Mouse (Mus musculus) right cerebral cortex, postnatal 14 days (tissue): ENCODE measurements around the gene Klhl7.
"Not testable (repeated sequence)": the region's sequence is repeated elsewhere in the genome, so short reads cannot be mapped to it uniquely, and the experiment has no call there.

ENCODE experiments used
- DNase-seq: peaks from one replicate; pipeline ENCODE4 v3.0.0; 2022

Klhl7 gene

DNA sequence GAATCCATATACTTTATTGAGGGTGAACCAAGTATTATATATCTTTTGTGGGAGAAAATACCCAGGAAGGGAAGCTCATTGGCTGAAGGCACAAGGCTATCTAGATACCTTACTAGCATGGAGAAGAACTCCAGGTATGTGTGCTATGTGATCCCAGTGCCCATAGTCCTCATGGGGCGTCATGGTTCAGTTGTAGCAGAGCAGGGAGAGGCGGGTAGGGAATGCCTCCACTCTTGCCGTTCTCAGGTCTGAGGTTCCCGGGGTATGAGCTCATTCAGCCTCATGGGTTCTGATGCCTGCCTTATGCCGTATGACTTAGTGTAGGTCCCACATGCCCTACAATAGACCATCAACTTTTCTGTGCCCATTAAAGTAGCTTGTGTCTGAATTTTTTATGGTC lies 4.5 kb upstream of the Klhl7 start:
- DNase-seq, result no peak

DNA sequence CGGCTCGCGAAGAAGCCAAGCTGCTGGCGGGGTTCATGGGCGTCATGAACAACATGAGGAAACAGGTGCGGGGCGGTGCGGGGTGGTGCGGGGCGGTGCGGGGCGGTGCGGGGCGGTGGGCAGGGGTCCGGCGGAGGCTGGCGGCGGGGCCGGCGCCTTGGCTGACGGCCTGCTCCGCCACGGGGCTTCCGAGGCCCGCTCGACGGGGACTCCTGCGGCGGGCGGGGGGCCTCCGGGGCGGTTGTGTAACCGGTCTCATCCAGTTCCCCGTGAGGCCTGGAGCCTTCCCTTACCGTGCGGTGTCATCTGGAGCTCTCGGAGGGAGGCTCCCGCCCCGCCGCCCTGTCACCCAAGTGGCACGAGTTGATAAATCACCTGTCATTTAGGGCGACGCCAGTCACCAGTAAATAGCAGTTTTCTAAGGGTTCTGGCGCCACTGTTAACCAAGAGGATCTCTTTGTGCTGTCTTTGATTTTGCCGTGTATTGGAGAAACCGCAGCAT lies 456 bp downstream of the Klhl7 start:
- DNase-seq, result peak; percentile 74

DNA sequence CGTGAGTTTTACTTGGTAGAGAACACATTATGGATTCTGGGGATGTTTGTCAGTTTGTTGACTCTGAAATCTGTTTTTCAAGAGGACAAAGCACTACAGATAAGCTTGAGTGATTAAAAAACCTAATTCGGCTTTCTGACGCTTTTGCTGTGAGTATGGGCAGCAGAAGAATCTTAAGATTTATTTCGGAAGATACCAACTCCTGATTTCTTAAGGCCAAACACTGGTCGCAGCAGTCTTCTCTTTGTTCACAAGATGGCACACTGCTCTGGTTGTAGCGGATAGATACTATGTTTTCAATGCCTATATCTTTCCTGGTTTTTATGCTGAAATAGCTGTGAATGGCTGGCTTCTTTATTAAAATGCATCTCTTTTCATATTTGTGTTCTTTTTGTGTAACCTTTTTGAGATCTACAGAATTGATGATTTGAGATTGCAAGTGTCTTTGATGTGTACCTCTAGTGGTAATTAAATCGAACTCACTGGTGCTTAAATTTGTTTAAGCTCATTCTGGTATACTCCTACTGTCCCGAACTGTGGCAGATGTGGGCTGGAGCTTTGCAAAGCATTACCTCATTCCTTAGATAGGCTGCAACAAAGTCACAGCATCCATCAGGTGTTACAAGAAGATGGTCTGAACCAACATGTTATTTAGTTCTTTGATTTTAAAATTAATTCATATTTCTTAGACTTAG lies 1.2 kb downstream of the Klhl7 start:
- no peak for DNase-seq

DNA sequence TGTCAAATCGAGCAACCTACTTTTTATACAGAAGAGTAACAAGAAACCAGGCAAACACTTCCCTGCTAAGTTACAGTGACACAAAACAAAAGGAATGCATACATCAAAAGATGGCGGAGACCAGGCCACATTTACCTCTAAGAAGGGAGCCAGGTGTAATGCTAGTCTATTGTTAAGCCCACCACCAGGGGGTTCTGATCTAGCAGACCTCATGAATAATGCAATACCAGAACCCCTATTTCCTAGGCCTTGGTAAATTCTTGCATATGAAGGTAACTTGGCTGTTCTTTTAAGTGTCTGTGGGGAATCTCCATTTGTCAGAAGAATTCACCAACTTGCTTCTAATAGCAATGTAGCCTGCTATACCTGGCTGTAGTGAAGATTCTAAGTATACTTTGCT lies 2.8 kb downstream of the Klhl7 start:
- DNase-seq, result not testable (repeated sequence)

DNA sequence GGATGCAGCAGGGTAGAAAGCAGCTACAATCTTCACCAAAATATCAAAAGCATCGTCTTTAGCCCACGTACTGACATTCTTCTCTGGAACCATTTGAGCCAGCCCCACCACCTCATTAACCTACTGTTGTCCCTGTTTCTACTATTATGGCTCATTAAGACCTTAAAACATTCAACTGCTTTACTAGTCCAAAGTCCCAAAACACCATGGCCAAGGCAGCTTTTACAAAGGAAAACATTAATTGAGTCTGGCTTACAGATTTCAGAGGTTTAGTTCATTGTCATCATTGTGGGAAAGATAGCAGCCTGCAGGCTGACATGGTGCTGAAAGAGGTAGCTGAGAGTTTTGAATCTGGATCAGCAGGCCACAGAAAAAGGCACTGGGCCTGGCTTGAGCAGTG lies 3.4 kb downstream of the Klhl7 start:
- no peak for DNase-seq

DNA sequence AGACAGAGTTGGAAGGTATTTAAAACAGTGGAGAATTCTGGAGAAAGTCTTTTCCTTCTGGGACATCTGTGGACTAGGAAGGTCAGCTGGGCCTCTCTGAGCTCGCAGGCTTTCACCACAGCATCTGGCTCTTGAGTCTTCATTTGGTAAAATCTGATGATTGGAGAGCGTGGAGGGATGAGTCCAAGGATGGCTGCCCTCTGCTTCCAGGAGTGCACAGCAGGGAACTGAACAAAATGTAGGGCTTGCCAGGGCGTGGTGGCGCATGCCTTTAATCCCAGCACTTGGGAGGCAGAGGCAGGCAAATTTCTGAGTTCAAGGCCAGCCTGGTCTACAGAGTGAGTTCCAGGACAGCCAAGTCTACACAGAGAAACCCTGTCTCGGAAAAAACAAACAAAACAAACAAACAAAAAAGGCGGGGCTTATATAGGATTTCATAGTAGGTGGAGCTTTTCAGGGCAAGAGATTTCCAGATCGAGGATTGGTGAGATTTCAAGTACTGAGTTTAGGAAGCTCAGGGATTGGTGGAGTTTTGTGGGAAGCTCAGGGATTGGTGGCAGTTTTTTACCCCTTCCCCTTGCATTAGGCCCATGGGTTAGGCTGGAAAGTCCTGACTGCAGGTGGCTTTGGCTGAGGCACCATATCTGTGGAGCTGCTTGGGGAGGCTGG lies 6.8 kb downstream of the Klhl7 start:
- DNase-seq, result no peak

DNA sequence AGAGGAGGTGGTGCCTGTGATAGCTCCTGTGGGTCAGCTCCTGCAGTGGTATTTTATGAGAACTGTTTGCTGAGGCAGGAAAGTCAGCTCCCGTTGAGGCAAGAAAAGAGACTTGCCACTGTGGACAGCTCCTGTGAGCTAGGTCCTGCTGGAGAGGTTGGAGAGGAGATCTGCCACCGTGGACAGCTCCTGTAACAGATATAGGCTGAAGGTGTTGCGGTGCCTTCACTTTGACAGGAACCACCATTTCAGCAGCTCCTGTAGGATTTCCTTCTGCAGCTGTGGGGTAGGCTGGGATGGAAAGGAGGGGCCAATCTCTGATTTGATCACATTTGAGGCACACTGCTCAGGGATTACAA lies 7.3 kb downstream of the Klhl7 start:
- DNase-seq, result no peak

DNA sequence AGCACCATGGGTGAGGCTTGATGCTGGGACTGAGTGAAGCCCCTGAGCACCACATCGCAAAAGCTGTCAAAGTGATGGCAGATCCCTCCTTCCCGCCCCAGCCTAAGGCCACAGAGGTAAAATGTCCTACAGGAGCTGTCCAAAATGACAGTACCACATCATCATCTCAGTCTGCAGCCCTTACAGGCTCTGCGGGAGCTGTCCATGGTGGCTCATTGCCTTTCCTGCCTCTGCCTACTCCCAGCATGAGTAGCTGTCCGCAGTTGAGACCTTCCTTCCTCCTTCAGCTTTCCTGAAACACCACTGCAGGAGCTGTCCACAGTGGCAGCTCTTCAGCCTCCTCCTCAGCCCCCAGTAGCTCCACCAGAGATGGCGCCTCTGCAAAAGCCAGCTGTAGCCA lies 9.7 kb downstream of the Klhl7 start:
- no peak for DNase-seq

DNA sequence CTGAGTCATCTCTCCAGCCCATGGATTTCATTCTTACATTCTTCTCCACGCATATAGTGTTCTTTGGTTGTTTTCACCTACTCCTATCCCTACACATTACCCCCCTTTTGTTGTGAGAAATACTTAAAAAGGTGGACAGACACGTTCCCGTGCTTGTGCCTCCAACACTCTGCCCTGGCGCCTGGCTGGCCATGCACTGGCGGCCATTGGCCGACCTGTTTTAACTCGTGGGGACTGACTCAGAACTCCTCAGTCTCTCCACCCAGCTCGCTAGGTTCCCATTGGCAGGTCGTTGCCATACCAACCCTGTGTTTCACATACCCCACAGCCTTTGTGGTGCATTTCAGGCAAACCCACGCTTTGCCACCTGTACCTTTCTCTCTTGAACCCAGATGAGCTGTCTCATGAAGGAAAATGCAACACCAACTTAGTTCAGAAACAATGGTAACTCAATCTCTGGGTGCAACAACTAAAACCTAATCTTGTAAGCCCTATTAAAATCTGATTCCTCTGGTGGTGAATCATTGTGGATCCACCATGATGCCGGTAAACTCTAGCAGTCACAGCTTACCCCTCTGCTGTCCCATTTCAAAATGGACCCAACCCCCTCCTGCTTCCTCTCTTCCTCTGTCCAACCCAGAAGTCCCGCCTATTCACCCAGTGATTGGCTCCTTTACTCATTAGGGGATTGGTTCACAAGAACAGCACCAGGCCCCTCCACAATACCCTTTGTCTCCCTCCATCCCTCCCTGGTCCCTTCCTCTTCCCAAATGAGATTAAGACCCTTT lies 11.9 kb downstream of the Klhl7 start:
- no peak for DNase-seq

DNA sequence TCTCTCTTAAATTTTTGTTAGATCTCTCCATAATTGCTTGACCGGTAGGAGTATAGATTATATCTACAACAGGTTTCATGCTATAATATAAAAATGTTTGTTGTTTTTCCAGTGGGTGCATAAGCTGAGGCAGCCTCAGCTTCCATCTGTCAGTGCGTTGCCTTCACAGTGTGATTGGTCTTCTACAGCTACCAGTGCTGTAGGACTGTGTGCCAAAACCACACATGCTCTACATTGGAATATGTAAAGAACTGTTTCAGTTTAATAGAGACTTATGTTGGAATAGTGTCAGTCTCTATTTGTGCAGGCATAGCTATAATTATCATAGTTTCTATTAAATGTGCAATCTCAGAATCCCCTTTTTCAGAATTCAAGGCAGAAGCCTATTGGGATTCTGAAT lies 21.8 kb downstream of the Klhl7 start:
- no peak for DNase-seq

DNA sequence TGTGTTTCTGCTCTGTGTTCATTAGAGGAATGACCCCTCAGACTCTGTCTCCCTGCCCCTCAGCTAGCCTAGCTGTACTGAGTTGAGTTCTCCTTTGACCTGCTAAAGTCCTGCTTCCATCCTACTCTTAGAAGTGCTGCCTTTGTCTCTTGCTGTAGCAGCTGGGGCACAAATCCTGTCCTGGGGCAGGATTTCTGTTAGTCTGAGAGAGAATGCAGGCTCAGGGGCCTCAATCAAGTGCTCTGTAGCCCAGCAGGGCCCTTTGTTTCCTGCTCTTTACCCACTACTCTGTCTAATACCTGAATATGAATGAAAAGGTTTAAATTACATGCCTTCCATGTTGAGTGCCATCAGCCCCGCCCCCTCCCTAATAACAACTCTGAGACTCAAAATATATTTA lies 23.8 kb downstream of the Klhl7 start:
- DNase-seq, result no peak

DNA sequence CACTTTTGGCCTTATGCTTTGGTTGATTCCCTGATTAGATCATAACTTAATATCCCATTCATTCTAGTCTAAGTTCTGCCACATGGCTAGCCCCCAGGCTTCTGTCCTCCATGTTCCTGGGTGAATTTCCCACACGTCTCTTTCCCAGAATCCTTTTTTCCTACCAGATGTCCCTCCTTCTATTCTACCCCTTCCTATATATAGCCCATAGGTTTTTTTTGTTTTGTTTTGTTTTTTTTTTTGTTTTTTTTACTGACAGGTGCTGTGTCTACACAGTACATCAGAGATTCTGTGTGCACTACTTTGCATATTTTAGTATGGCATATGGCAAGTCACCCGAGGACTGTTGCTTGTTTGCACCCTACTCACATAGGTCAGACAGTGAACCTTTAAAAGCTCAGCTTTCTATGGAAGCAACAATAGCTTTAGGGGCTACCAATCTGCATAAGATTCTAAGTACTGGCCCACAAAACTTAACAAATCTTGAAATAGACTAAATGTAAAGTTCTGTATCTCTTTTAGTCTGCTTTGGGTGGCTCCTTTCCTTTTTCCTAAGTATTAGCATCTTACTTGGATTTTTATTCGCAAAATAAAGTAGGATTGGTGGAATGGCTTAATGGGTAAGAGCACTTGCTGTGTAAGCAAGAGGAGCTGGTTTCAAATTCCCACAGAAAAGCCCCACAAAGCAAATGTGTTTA lies 24.3 kb downstream of the Klhl7 start:
- DNase-seq, result no peak

DNA sequence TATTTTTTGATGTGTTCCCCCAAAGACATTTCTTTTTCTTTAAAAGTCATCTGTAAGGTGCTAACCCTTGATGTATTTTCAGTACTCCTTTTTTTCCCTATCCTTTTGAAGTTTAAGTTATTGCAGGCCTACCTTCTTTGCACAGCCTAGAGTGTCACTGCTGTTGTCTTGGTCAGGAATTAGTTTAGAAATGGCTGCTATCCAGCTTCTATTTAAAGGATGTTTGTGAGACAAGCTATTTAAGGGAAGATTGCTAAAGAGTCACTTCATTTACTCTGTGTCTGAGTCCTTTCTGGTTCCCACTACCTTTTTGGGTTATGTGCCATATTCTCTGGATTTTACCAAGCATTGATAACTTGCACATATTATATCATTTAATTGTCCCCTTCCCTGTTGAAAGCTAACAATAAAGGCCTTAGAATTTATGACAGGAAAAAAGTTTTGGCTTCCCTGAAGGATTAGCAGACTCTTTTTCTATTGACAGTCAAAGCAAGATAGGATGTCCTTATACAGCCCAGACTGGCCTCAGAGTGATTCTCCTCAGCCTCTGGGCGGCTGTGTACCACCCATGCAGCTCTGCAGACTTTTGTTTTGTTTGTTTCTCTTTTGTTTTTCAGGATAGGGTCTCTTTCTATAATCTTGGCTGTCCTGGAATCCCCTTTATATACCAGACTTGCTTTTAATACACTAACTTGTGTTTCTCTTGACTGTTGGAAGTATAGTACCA lies 25.7 kb downstream of the Klhl7 start:
- no peak for DNase-seq

DNA sequence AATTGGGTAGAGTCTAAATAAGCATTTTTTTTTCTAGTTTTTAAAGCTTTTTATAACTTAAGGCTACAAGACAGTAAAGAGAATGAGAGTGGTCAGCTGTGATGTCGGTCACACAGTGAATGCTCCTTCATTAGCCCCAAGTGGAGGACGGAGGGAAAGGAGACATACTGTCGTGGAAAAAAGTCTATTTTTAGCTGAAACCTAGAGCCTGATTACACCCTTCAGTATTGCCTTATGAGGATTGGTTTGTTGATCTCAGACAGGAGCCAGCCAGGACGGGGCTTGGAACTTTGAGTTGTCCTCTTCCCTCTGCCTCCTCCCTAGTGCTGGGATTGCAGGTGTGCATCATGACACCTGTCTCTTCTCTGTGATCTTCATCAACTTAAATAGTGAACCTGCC lies 26.6 kb downstream of the Klhl7 start:
- no peak for DNase-seq

DNA sequence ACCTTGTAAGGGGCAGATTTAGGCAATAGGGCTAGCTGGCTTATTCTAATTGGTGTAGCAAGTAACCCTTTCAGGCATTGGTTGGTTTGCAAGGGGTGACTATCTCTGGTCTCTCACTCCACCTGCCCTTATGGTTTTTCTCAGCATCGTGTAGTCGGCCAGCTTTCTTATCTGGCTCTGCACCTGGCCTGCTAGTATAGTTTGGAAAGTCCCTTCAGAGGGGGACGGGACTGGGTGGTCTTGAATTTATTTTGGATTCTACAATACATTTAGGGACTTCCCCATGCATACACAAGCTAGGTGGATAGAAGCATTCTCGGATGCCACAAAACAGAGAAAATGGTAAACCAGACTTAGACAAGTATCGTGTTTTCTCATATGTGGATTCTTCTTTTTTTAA lies 46.6 kb downstream of the Klhl7 start:
- no peak for DNase-seq

DNA sequence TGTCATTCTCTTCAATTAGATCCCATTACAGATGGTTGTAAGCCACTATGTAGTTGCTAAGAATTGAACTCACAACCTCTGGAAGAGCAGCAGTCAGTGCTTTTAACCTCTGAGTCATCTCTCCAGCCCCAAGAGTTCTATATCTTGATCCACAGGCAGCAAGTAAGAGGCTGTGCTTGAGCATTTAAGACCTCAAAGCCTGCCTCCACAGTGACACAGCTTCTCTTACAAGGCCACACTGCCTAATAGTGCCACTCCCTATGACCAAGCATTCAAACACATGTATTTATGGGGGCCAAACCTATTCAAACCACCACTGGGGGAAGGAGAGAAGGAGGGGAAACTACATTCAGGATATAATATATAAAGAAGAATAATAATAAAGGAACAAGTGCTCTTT lies 51.8 kb downstream of the Klhl7 start:
- DNase-seq, result no peak

DNA sequence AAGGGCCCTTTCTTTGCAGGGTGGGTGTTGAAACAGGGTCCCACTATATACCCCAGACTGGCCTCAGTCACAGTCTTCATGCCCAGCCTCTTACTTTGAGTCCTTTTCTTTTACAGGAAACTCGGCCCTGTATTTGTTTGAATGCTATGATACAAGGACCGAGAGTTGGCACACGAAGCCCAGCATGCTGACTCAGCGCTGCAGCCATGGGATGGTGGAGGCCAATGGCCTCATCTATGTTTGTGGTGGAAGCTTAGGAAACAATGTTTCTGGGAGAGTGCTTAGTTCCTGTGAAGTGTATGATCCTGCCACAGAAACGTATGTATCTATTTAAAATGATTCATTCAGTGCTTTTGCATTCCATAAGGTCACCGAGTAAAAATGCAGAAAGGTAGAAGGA lies 56.4 kb downstream of the Klhl7 start:
- DNase-seq, result no peak

DNA sequence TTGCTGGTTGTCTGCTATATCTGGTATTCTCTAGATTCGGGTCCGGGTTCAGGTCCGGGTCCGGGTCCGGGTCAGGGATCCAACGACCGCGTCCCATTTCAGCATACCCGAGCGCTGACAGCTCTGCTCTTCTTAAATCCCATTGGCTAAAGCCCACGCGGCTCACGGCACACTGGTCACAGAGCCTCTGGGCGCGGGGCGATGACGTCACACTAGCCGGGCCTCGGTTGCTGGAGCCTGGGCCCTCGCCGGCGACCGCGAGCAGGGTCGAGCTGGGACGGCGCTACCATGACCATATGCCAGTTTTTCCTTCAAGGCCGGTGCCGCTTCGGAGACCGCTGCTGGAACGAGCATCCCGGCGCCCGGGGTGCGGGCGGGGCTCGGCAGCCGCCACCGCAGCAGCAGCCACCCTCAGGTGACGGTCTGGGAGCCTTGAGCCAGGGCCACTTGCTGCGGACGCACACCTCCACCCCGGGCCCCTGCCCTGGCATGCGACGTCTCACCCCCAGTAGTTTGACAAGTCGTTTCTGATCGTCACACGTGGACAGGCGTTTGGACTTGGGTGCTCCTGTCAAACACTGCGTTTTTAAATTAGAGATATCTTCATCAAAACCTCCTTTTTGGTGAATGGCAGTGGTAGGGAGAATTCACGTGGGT lies 64.5 kb downstream of the Klhl7 start, which contains the start of gene Nupl2:
TSS of gene Nupl2 (plus strand) at position 175 of the 657 bp plus-strand sequence.
- peak; percentile 98 for DNase-seq

DNA sequence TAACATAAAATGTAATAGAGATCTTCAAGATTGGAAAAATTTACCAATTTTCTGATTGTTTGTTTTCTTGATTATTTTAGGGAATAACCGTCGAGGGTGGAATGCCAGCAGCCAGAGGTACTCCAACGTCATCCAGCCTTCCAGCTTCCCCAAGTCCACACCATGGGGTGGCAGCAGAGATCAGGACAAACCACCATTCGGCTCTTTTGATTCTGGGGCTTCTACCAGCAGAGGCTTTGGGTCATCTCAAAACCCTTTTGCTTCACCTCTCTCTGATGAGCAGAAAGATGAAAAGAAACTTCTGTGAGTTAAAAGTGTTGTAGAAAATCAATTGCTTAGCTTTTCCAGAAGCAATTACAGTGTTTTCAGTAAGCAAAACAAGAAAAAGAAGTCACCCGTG lies 66.9 kb downstream of the Klhl7 start:
- peak; percentile 21 for DNase-seq

DNA sequence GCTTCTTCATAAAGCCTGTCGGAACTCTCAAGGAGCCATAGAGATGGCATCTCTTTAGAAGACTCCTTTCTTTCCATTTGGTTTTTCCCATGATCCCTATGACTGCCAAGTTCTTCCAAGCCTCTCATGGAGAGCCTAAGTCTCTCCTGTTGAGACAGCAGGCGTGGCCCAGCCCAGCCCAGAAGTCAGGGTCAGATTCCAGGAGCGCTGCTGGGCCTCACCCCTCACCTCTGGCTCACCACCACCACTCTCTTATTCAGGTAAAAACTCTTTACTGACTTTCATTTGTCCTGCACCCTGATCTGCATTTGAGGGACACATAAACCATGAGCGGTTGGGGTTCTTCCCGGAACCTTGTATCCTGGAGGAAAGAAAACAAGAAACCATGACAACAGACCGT lies 69.5 kb downstream of the Klhl7 start:
- no peak for DNase-seq

DNA sequence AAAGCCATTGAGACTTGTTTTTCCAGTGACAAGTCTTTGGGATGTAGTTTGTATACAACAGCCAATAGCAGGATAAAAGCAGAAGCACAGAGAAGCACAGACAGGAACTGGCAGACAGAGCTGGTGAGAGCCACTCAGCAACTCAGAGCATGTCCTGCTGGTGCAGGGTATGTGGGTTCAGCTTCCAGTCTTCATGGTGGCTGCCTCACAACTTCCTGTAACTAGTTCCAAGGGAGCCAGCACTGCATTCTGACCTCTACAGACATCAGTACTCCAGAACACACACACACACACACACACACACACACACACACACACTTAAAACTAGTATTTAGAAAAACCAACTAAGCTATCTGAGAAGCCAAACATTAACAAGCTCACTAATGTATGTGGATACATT lies 71.7 kb downstream of the Klhl7 start:
- no peak for DNase-seq
